Mouse (Mus musculus) hematopoietic stem cell, adult 5-6 weeks (primary cell): ENCODE results near the gene Pank2. TPM values are rescaled to one million over a fixed set of nuclear protein-coding genes. Genes with fewer than 3 reads are reported as not detected.
"Not testable (repeated sequence)": the region's sequence is repeated elsewhere in the genome, so short reads cannot be mapped to it uniquely, and the experiment has no call there.

Experiments
- ATAC-seq, 2 experiments: fragments of 125-278 bp in 1 of 2; replicated peaks in 1 of 2; 2 replicates each; pipeline ENCODE4 v1.8.0; 2016 to 2017; ENCODE audit warnings: inconsistent platforms in 2 of 2, mild to moderate bottlenecking in 2 of 2, moderate number of reproducible peaks in 2 of 2, low read depth in 1 of 2, moderate TSS enrichment in 1 of 2; ENCODE audit not compliant: low FRiP score in 2 of 2, poor library complexity in 2 of 2, severe bottlenecking in 2 of 2, insufficient read depth in 1 of 2, low TSS enrichment in 1 of 2
- total RNA-seq: library from RNA; stranded (forward); fragments of 172-1452, 232-1000 nt; gene quantifications from 2 replicates; pipeline ENCODE4 v1.2.3, GENCODE M21; 2017

Gene Pank2
- total RNA-seq: 76.2 and 88.0 TPM in 2 replicates

DNA sequence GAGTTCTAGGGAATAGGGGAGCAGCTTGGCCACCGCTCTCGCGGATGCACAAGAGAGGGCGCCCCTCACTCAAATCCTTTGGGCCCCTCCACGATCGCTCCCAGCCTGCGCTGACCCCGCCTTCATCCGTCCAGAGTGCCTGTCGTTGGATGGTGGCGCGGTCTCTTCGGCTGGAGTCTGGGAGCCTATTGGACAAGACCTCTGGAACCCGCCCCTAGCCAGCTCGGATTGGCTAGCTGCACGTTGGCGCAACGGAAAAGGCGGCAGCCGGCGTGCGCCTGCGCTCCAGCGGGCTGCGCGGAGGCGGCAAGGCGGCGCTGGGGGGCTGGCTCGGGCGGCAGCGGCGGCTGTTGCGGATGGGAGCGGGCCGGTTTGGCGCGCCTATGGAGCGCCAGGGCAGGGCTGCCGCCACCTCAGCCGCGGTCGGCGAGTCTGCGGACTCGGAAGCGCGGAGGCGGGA, at the start of gene Pank2:
Pank2 (plus strand) TSS at position 283 of the 460 bp plus-strand sequence.
- ATAC-seq: peak; percentile 98 to 99

- no peak for ATAC-seq
Measured at GRCm38 (mm10) chr2:131213773-131214172, 48.5 kb upstream of the Pank2 start.

GRCm38 (mm10) chr2:131215941-131216858, 46.1 kb upstream of the Pank2 start:
- no peak for ATAC-seq

DNA sequence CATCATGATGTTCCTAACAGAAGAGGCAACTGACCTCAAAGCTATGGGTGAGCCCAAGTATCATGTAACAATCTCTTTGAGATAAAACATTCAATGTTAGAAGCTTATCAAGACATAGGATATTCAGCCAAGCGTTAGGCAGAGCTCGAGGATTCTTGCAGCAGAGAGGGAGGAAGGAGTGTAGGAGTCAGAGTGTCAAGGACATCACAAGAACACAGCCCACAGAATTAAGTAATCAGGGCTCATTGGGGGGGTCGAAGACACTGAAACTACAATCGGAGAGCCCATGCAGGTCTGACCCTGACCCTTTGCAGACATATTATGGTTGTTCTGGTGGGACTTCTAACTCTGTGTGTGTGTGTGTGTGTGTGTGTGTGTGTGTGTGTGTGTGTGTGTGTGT, 42.3 kb upstream of the Pank2 start:
- no peak for ATAC-seq

DNA sequence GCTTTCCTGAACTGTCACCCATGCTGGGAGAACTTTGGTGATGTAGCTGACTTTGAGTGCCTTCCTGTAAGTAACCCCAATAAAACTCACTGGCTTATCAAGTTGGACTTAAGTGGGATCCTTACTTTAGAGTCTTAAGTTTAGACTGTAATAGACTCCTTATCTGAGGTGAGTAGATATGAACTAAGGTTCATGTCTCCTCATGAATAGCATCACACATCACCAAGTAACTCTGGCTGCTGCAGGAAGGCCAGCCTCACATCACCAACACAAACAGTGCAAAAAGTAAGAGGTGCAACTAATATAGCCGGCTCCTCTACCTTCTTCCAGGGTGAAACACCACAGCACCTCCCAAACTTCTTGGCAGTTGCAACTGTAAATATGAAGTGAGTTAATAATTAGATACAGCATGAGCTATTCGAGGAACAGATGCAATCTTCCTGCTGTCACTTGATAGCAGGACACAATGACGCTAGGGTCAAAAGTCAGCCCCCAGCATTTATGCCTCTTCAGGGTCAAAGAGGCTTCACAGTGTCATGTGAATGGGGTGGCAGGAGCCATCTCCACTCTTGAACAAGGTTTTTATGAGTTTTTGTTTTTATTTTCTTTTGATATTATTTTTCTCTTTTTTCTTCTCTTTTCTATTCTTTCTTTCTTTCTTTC, 40.3 kb upstream of the Pank2 start:
- ATAC-seq: no peak

- ATAC-seq: 0 out of 4 replicates have a peak, but pooled peaks of 1 of the 2 experiments have one; percentile 27
Measured at GRCm38 (mm10) chr2:131222562-131222961, 39.7 kb upstream of the Pank2 start.

DNA sequence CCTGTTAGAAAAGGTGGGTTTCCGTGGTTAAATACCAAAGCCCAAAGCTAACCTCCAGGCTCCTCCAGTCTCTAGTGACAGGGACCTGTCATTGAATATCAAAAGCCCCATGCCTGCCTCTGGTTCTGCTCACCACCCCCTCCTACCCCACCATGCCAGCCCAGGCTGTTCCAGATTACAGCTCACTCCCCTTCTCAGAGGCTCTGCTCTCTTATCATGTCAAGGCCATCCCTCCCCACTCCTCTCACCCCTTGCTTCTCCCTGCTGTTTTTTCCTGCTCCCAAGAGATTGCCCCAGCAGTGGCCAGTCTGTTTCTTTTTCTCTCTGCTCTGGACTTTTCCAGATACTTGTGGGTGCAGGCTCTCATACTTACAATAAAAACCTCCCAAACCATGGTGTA, 38.7 kb upstream of the Pank2 start:
- ATAC-seq: peak; percentile 32 to 51; a peak in 1 of 4 replicates

GRCm38 (mm10) chr2:131225178-131225577, 37.1 kb upstream of the Pank2 start:
- ATAC-seq: no peak

DNA sequence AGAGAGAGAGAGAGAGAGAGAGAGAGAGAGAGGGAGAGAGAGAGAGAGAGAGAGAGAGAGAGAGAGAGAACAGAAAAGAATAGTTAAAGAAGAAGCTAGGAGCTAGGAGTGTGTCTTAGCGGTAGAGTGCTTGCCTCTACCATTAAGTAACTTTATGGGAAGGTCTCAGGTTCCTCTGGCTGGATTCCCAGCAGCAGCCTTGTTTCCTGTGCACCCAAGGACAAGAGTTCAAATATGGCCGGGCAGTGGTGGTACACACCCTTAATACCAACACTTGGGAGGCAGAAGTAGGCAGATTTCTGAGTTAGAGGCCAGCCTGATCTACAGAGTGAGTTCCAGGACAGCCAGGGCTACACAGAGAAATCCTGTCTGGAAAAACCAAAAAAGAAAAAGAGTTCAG, 35.6 kb upstream of the Pank2 start:
- not testable (repeated sequence) for ATAC-seq

- no peak for ATAC-seq
Measured at GRCm38 (mm10) chr2:131227243-131227642, 35.1 kb upstream of the Pank2 start.

GRCm38 (mm10) chr2:131232558-131232957, 29.7 kb upstream of the Pank2 start:
- ATAC-seq: no peak

GRCm38 (mm10) chr2:131233307-131234126, 28.8 kb upstream of the Pank2 start, which contains the start of gene Mavs:
TSS of gene Mavs (plus strand) at chr2:131234063.
- peak; percentile 99 for ATAC-seq

GRCm38 (mm10) chr2:131234127-131234650, 28.1 kb upstream of the Pank2 start:
- peak in 1 of 2 experiments; percentile 11; a peak in 1 of 4 replicates for ATAC-seq

- ATAC-seq: no peak
Measured at GRCm38 (mm10) chr2:131234970-131235635, 27.2 kb upstream of the Pank2 start.

GRCm38 (mm10) chr2:131242180-131242579, 20.1 kb upstream of the Pank2 start:
- ATAC-seq: no peak

GRCm38 (mm10) chr2:131242929-131243328, 19.4 kb upstream of the Pank2 start:
- no peak for ATAC-seq
